Mouse (Mus musculus) embryonic fibroblast, embryonic 13.5 days (primary cell): ENCODE data around the gene Med8.

Source experiments
- CTCF ChIP-seq: IDR thresholded peaks from 2 replicates; pipeline ENCODE4 v1.5.1; 2011; ENCODE audit warnings: mild to moderate bottlenecking, control low read depth, low read length, moderate library complexity, borderline replicate concordance; ENCODE audit not compliant: insufficient read depth
- POLR2A ChIP-seq: IDR thresholded peaks from 2 replicates; pipeline ENCODE4 v1.6.1; 2011; ENCODE audit warnings: low read depth, mild to moderate bottlenecking, control low read depth, low read length, moderate library complexity

GRCm38 (mm10) chr4:118427768-118428451 is 18.8 kb downstream of the Med8 start, which contains the start of gene Elovl1:
- TF ChIP-seq CTCF (0 out of 2 replicates have a peak, but pooled peaks have one; percentile 2), POLR2A (peak; percentile 84)
